Comparison of ENCODE assay signal across 16 mouse cellular contexts in the genomic region with DNA sequence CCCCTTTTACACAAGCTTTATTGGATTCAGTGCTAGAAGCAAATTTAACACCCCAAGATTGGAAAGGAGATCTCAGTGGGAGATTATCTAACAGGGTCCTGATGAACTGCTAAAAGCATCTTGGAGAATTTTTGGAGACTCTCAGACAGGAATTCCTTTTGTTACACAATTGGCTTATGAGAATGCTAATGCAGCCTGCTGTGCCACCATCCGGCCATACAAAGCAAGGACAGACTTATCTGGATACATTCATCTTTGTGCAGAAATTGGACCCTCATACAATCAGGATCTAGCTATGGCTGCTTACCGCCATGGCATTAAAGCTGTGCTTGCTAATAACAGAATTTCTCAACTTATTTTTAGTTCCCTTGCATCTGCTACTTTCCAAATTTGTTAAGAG. TPM values are rescaled to one million over a fixed set of nuclear protein-coding genes. Genes with fewer than 3 reads are reported as not detected.
A peak's percentile ranks its signal among the peaks of the same experiment; 100 is the strongest.
DNase-seq lines count a peak whose midpoint lies in the region; ATAC-seq and TF ChIP-seq lines count a peak whose summit lies in the region.
"Had no signal": no experiment of that assay in that cellular context is flagged by ENCODE, and none has a peak within 500 bp of the region (broad histone marks: within the 10 kb centered on the region; RNA-seq: fewer than 3 reads in every experiment).

No protein-coding gene starts in this region.

- no peak for DNase-seq in frontal cortex, postnatal 25 days (ENCODE audit: low spot score in 2 of 2)
- no peak for DNase-seq in left cerebral cortex, adult 2 months (ENCODE audit: extremely low spot score in 1 of 2, low spot score in 2 of 2)
- DNase-seq in left cerebral cortex, adult 11 months (ENCODE audit: low spot score), result no peak
- peak; percentile 61 for DNase-seq in NIH3T3 (ENCODE audit: low read depth)
- DNase-seq in retina, embryonic 14.5 days (ENCODE audit: low spot score), result peak; percentile 27
- DNase-seq in embryo, embryonic 10.5 days (ENCODE audit: low spot score), result no peak
- DNase-seq: adrenal gland, postnatal 14 days; cerebellum, adult 9-11 months; kidney, adult 18-20 months; kidney, postnatal 25 days; lung, postnatal 4 days had no signal

- H3K4me3 ChIP-seq in left cerebral cortex, adult 2 months, result no peak overlapping the region
- H3K4me3 ChIP-seq: erythroblast, embryonic 14.5 days; midbrain, embryonic 12.5 days had no signal

- no peak overlapping the region for H3K27ac ChIP-seq in left cerebral cortex, adult 2 months
- H3K27ac ChIP-seq: hindbrain, embryonic 14.5 days; liver, embryonic 14.5 days; midbrain, embryonic 12.5 days had no signal

- intact Hi-C loops in left cerebral cortex, adult 2 months (cut with DNase I), result loop anchor here (5.0 kb wide), 2 partner anchors 182 to 452 kb away; no protein-coding TSS in a partner anchor

- ATAC-seq in frontal cortex, adult (ENCODE audit: low TSS enrichment), result peak; percentile 78

- TF ChIP-seq CTCF in left cerebral cortex, adult 2 months (IDR thresholded peaks at IDR 0.05), result peak; percentile 52

RNA-seq across cellular contexts. Expression of gene Tra2b, which starts 23.8 kb away (rescaled TPM):
- 10 to 100 TPM; 71.8 to 78.4 TPM for total RNA-seq in left cerebral cortex, adult 2 months (2021)

Comparison
In these comparisons a context has a peak if more than half of its experiments do, and no peak if none do; other contexts are left out.
1. DNase-seq: peak in NIH3T3 (single experiment) and retina, embryonic 14.5 days (single experiment); none in frontal cortex, postnatal 25 days (0 of 2), left cerebral cortex, adult 2 months (0 of 2), left cerebral cortex, adult 11 months (single experiment) and embryo, embryonic 10.5 days (single experiment).